Comparison of ENCODE assay signal across 9 mouse cellular contexts in the genomic region with DNA sequence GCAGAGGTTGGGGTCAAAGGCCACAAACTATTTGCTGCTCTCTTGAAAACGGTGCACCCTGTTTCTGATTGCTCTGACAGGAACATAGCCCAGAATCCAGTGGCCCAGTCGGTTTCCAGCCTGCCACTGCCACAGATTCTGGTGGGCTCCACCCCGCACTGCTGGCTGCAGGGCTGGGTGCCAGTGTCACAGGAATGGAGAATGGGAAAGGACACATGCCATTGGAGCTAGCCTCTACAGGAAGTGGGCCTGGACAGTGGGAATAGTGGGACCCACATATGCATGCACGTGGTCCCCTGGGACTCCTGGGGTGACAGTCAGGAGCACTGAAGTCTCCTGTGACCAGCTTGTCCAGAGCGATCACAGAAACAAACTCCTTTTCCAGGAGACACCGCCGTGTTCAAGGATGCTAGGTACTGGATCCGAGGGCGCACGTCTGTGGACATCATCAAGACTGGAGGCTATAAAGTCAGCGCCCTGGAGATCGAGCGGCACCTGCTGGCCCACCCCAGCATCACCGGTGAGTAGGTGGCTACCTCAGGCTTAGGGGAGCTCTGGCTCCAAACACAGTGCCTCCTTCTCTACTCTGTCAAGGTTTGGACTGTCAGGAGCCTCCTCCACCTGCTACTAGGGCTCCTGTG. TPM values are rescaled to one million over a fixed set of nuclear protein-coding genes. Genes with fewer than 3 reads are reported as not detected.
DNase-seq lines count a peak whose midpoint lies in the region; ATAC-seq and TF ChIP-seq lines count a peak whose summit lies in the region.
"Had no signal": no experiment of that assay in that cellular context is flagged by ENCODE, and none has a peak within 500 bp of the region (broad histone marks: within the 10 kb centered on the region; RNA-seq: fewer than 3 reads in every experiment).

No protein-coding gene starts in this region.

- peaks cover 2% of the 10 kb centered on the region; the same call in 1 of the 2 replicates for H3K27me3 ChIP-seq in heart, embryonic 16.5 days (ENCODE audit: control insufficient read depth, insufficient read depth, low read length)
- no peaks in the 10 kb centered on the region for H3K27me3 ChIP-seq in CH12.LX (replicated peaks)
- no peaks in the 10 kb centered on the region for H3K27me3 ChIP-seq in liver, postnatal 0 days (ENCODE audit: insufficient read depth, low read length)

- H3K9ac ChIP-seq in heart, embryonic 16.5 days (ENCODE audit: low read length), result no peak overlapping the region
- no peak overlapping the region for H3K9ac ChIP-seq in CH12.LX (ENCODE audit: insufficient read depth, low read depth)
- no peak overlapping the region; the same call in 1 of the 2 replicates for H3K9ac ChIP-seq in liver, postnatal 0 days (replicated peaks)

- no peak for DNase-seq in heart, postnatal 14 days
- peak; percentile 53 for DNase-seq in CH12.LX (ENCODE audit: extremely low read depth)
- no peak for DNase-seq in liver, postnatal 0 days
- DNase-seq in urinary bladder, postnatal 4 days (ENCODE audit: low spot score in 2 of 2), result no peak
- DNase-seq in gastrocnemius, postnatal 4 days (ENCODE audit: low spot score in 2 of 2), result no peak
- no peak for DNase-seq in embryo, embryonic 10.5 days (ENCODE audit: low spot score)
- DNase-seq: gastrocnemius, postnatal 14 days had no signal

- no peak overlapping the region for H3K4me2 ChIP-seq in heart, embryonic 16.5 days (ENCODE audit: low read depth, low read length)
- no peak overlapping the region for H3K4me2 ChIP-seq in CH12.LX (ENCODE audit: insufficient read depth, low read depth, poor library complexity, severe bottlenecking)
- no peak overlapping the region for H3K4me2 ChIP-seq in liver, postnatal 0 days (ENCODE audit: low read depth, low read length)

- no peak for TF ChIP-seq POLR2A in CH12.LX (IDR thresholded peaks at IDR 0.05; ENCODE audit: low read depth, low read length)
- TF ChIP-seq POLR2A in embryonic fibroblast, embryonic 13.5 days (IDR thresholded peaks at IDR 0.05; ENCODE audit: low read depth, low read length), result no peak

- WGBS in heart, embryonic 16.5 days, result 75% methylated on average over 14 of the region's 14 CpGs
- 80% methylated on average over 14 of the region's 14 CpGs for WGBS in liver, postnatal 0 days (ENCODE audit: insufficient replicate concordance)

- dilution Hi-C loops in CH12.LX (cut with MboI; ENCODE audit: extremely low pct_ligation_motif_present, extremely low pct_unique_long_range_greater_than_20kb, low sequenced_read_pairs), result no loop called here

- no peaks in the 10 kb centered on the region for H3K79me2 ChIP-seq in CH12.LX (replicated peaks; ENCODE audit: control insufficient read depth, extremely low read depth, insufficient read depth, poor library complexity, severe bottlenecking)

- 0 out of 2 replicates have a peak, but pooled peaks cover 9% of the 10 kb centered on the region for H3K36me3 ChIP-seq in heart, embryonic 16.5 days (ENCODE audit: control insufficient read depth, insufficient read depth)
- peaks cover 6 to 69% of the 10 kb centered on the region in 2 experiments for H3K36me3 ChIP-seq in CH12.LX (replicated peaks in 1 of 2; ENCODE audit: control insufficient read depth in 1 of 2, insufficient read depth in 1 of 2, low read length in 1 of 2)
- H3K36me3 ChIP-seq in liver, postnatal 0 days (replicated peaks; ENCODE audit: insufficient read depth, low read length), result peaks cover 13% of the 10 kb centered on the region; the same call in 1 of the 2 replicates

- TF ChIP-seq RAD21 in CH12.LX (IDR thresholded peaks at IDR 0.05; ENCODE audit: low read depth, low read length), result peak; percentile 84

- peak; percentile 33 to 83; a peak in 2 of 4 replicates for TF ChIP-seq CTCF in CH12.LX (conservative IDR thresholded peaks at IDR 0.05 in 1 of 2, IDR thresholded peaks at IDR 0.05 in 1 of 2; ENCODE audit: low read depth in 2 of 2, low read length in 2 of 2)
- peak; percentile 27; the same call in 1 of the 2 replicates for TF ChIP-seq CTCF in embryonic fibroblast, embryonic 13.5 days (IDR thresholded peaks at IDR 0.05; ENCODE audit: borderline replicate concordance, insufficient read depth, low read length)
- peak; percentile 53 for TF ChIP-seq CTCF in liver, postnatal 0 days (IDR thresholded peaks at IDR 0.05; ENCODE audit: low read depth)

- in situ Hi-C loops in CH12.LX (cut with MboI; ENCODE audit: low pct_ligation_motif_present, low pct_unique_long_range_greater_than_20kb, low sequenced_read_pairs), result no loop called here

- no peak for TF ChIP-seq EP300 in CH12.LX (IDR thresholded peaks at IDR 0.05; ENCODE audit: low read length)
- no peak for TF ChIP-seq EP300 in liver, postnatal 0 days (IDR thresholded peaks at IDR 0.05; ENCODE audit: low read depth)

- 0 out of 2 replicates have a peak, but pooled peaks have one; percentile 23 for ATAC-seq in heart, embryonic 16.5 days (replicated peaks; ENCODE audit: extremely low read depth, insufficient read depth, low FRiP score)
- ATAC-seq in liver, postnatal 0 days, result no peak

- H3K9me3 ChIP-seq in heart, embryonic 16.5 days (replicated peaks; ENCODE audit: control insufficient read depth, low read length), result no peaks in the 10 kb centered on the region
- H3K9me3 ChIP-seq in CH12.LX (replicated peaks; ENCODE audit: low read length), result no peaks in the 10 kb centered on the region
- no peaks in the 10 kb centered on the region for H3K9me3 ChIP-seq in liver, postnatal 0 days (ENCODE audit: low read length)

- H3K4me3 ChIP-seq in heart, embryonic 16.5 days (ENCODE audit: low read length), result no peak overlapping the region
- H3K4me3 ChIP-seq in CH12.LX (replicated peaks in 1 of 3; ENCODE audit: low read depth in 2 of 3, low read length in 2 of 3, poor library complexity in 1 of 3), result no peak overlapping the region
- H3K4me3 ChIP-seq in embryonic fibroblast, embryonic 13.5 days (ENCODE audit: insufficient read depth, low read length), result no peak overlapping the region
- H3K4me3 ChIP-seq in liver, postnatal 0 days (ENCODE audit: low read depth, low read length), result no peak overlapping the region

- intact Hi-C loops in heart, postnatal 14 days (cut with DNase I), result loop anchor here (5.0 kb wide), 2 partner anchors 135 to 295 kb away; no protein-coding TSS in a partner anchor

- H3K4me1 ChIP-seq in heart, embryonic 16.5 days (ENCODE audit: control insufficient read depth, insufficient read depth, low read length), result 0 out of 2 replicates have a peak, but pooled peaks cover 2% of the 10 kb centered on the region
- peaks cover 10 to 57% of the 10 kb centered on the region in 2 experiments for H3K4me1 ChIP-seq in CH12.LX (ENCODE audit: control insufficient read depth in 1 of 2, insufficient read depth in 2 of 2)
- H3K4me1 ChIP-seq in embryonic fibroblast, embryonic 13.5 days (ENCODE audit: control insufficient read depth, insufficient read depth, low read length), result no peaks in the 10 kb centered on the region
- peaks cover 4% of the 10 kb centered on the region for H3K4me1 ChIP-seq in liver, postnatal 0 days (ENCODE audit: insufficient read depth)

- H3K27ac ChIP-seq in heart, embryonic 16.5 days (ENCODE audit: low read length), result no peak overlapping the region
- H3K27ac ChIP-seq in CH12.LX (ENCODE audit: insufficient read depth, low read depth), result no peak overlapping the region
- no peak overlapping the region for H3K27ac ChIP-seq in embryonic fibroblast, embryonic 13.5 days (ENCODE audit: insufficient read depth, low read length)
- no peak overlapping the region for H3K27ac ChIP-seq in liver, postnatal 0 days (ENCODE audit: low read depth)

TF ChIP-seq in CH12.LX, 34 proteins besides CTCF, POLR2A, EP300 and RAD21:
- TF ChIP-seq UBTF (IDR thresholded peaks at IDR 0.05; ENCODE audit: low read depth, low read length) (no peak), SMC3 (IDR thresholded peaks at IDR 0.05; ENCODE audit: low read depth, low read length) (peak; percentile 90), ZC3H11A (IDR thresholded peaks at IDR 0.05; ENCODE audit: low read depth, low read length) (peak; percentile 77), TCF12 (IDR thresholded peaks at IDR 0.05; ENCODE audit: low read depth, low read length) (no peak), NRF1 (IDR thresholded peaks at IDR 0.05; ENCODE audit: low read depth, low read length) (no peak), JUN (IDR thresholded peaks at IDR 0.05; ENCODE audit: insufficient read depth, low read depth, low read length) (no peak), TBP (conservative IDR thresholded peaks at IDR 0.05; ENCODE audit: low read depth, low read length) (no peak), MYC (IDR thresholded peaks at IDR 0.05; ENCODE audit: low read depth, low read length) (no peak), MAX (IDR thresholded peaks at IDR 0.05; ENCODE audit: low read length) (no peak), MAFK (IDR thresholded peaks at IDR 0.05; ENCODE audit: insufficient replicate concordance, low read length) (no peak), ELF1 (IDR thresholded peaks at IDR 0.05; ENCODE audit: low read depth, low read length) (no peak)

RNA-seq across cellular contexts. Expression of gene Cdh15, which starts 35.0 kb away (rescaled TPM):
- polyA plus RNA-seq in heart, embryonic 16.5 days (2015; fragmentation: Nextera tagmentation; extraction: Ambion mirVana), result 0.41 and 0.51 TPM in 2 replicates
- total RNA-seq in heart, postnatal 14 days (2021), result not detected
- total RNA-seq in CH12.LX (2012; rRNA removed) (not detected in 2 replicates), CH12.LX (2014; rRNA removed) (not detected in 2 replicates)
- not detected in 2 replicates for polyA plus RNA-seq in CH12.LX (2012; ENCODE audit: insufficient read length, low read depth)
- polyA plus RNA-seq in embryonic fibroblast, embryonic 13.5 days (2011; ENCODE audit: insufficient read length, low read depth, missing spikeins), result 0.21 TPM in 1 of 2 replicates, not detected in the other
- 0.05 TPM in 1 of 2 replicates, not detected in the other for polyA plus RNA-seq in liver, postnatal 0 days (2015; fragmentation: Nextera tagmentation; extraction: Ambion mirVana)
- 10 to 100 TPM; 54.8 to 65.3 TPM for total RNA-seq in gastrocnemius, postnatal 4 days (2021)

RNA-seq across cellular contexts. Expression of gene Acsf3, which starts 37.4 kb away (rescaled TPM):
- polyA plus RNA-seq in heart, embryonic 16.5 days (2015; fragmentation: Nextera tagmentation; extraction: Ambion mirVana), result 14.9 and 17.2 TPM in 2 replicates
- total RNA-seq in heart, postnatal 14 days (2021), result 10 to 100 TPM; 24.7 to 26.8 TPM
- 8.8 and 9.0 TPM in 2 replicates for total RNA-seq in CH12.LX (2012; rRNA removed)
- total RNA-seq in CH12.LX (2014; rRNA removed), result 2.0 and 2.2 TPM in 2 replicates
- polyA plus RNA-seq in CH12.LX (2012; ENCODE audit: insufficient read length, low read depth), result 10.4 and 12.7 TPM in 2 replicates
- 5.4 and 6.0 TPM in 2 replicates for polyA plus RNA-seq in embryonic fibroblast, embryonic 13.5 days (2011; ENCODE audit: insufficient read length, low read depth, missing spikeins)
- 9.6 and 10.7 TPM in 2 replicates for polyA plus RNA-seq in liver, postnatal 0 days (2015; fragmentation: Nextera tagmentation; extraction: Ambion mirVana)
- 10 to 100 TPM; 15.4 to 18.8 TPM for total RNA-seq in gastrocnemius, postnatal 4 days (2021)
